Mouse (Mus musculus) kidney, adult 2 months (tissue): ENCODE measurements at regions not wholly inside any gene's neighbourhood (a gene's known extent, or its start where the extent isn't known, plus 50 kb on each side); places are given as distances from the start of the nearest gene placed in this dataset.

Experiments used
- CTCF ChIP-seq: fragments of 200-500 bp; conservative IDR thresholded peaks from 2 replicates; pipeline ENCODE4 v1.5.1; 2011; ENCODE audit warnings: low read depth, mild to moderate bottlenecking, control low read depth, low read length, moderate library complexity, mixed read lengths; ENCODE audit not compliant: insufficient read depth, insufficient read length
- POLR2A ChIP-seq: fragments of 200-500 bp; IDR thresholded peaks from one replicate; pipeline ENCODE4 v1.6.1; 2011; ENCODE audit warnings: low read depth, low read length, control low read depth

GRCm38 (mm10) chr5:125915857-125916256, 384.3 kb downstream of the Tmem132b start:
- TF ChIP-seq CTCF (no peak), POLR2A (no peak)
